Mouse (Mus musculus) ES-E14 (cell line): ENCODE measurements around the gene Trim16.

Source experiments
- CHD2 ChIP-seq: IDR thresholded peaks from 2 replicates; pipeline ENCODE4 v1.6.1; 2014; ENCODE audit warnings: mild to moderate bottlenecking, low read depth, low read length, inconsistent platforms
- HCFC1 ChIP-seq: IDR thresholded peaks from 2 replicates; pipeline ENCODE4 v1.6.1; 2012; ENCODE audit warnings: low read length, inconsistent platforms, borderline replicate concordance; ENCODE audit not compliant: insufficient read depth
- MAFK ChIP-seq: IDR thresholded peaks from 2 replicates; pipeline ENCODE4 v1.6.1; 2014; ENCODE audit warnings: mild to moderate bottlenecking, low read depth, low read length, inconsistent platforms; ENCODE audit not compliant: insufficient read depth
- ZNF384 ChIP-seq: IDR thresholded peaks from 2 replicates; pipeline ENCODE4 v1.6.1; 2012; ENCODE audit warnings: low read depth, low read length, inconsistent platforms

- TF ChIP-seq MAFK (no peak), CHD2 (no peak), HCFC1 (no peak), ZNF384 (no peak)
These were observed 7.8 kb upstream of the Trim16 start for GRCm38 (mm10) chr11:62812268-62812667.
